Mouse (Mus musculus) embryonic facial prominence, embryonic 14.5 days (tissue): Measurements from ENCODE around the gene Garnl3. TPM values are rescaled to one million over a fixed set of nuclear protein-coding genes. Genes with fewer than 3 reads are reported as not detected.

ENCODE experiments used
- ATAC-seq: fragments of 200-750 bp; cut with Nextera tagmentation; 2 replicates; pipeline ENCODE4 v1.8.0; 2017; ENCODE audit warnings: low read depth, moderate number of reproducible peaks, moderate TSS enrichment
- DNase-seq: peaks from one replicate; pipeline ENCODE4 v3.0.0-alpha.2; 2015; ENCODE audit warnings: low spot score
- H3K27ac ChIP-seq: fragments of 300-500 bp; sonication (generic); replicated peaks from 2 replicates; pipeline ENCODE4 v1.5.1; 2014; ENCODE audit warnings: low read depth, mild to moderate bottlenecking, low read length, moderate library complexity
- H3K27me3 ChIP-seq: fragments of 300-500 bp; sonication (generic); replicated peaks from 2 replicates; pipeline ENCODE4 v1.6.1; 2014; ENCODE audit warnings: low read length; ENCODE audit not compliant: control insufficient read depth, insufficient read depth
- H3K36me3 ChIP-seq: fragments of 300-500 bp; sonication (generic); 2 replicates; pipeline ENCODE4 v1.6.1; 2014; ENCODE audit warnings: low read length, mixed read lengths; ENCODE audit not compliant: control insufficient read depth, insufficient read depth
- H3K4me1 ChIP-seq: fragments of 300-500 bp; sonication (generic); 2 replicates; pipeline ENCODE4 v1.6.1; 2014; ENCODE audit warnings: antibody characterized with exemption, low read length; ENCODE audit not compliant: control insufficient read depth, insufficient read depth
- H3K4me2 ChIP-seq: fragments of 300-500 bp; sonication (generic); 2 replicates; pipeline ENCODE4 v1.6.1; 2014; ENCODE audit warnings: low read depth, mild to moderate bottlenecking, low read length, moderate library complexity, mixed read lengths
- H3K4me3 ChIP-seq: fragments of 300-500 bp; sonication (generic); 2 replicates; pipeline ENCODE4 v1.5.1; 2014; ENCODE audit warnings: low read depth, mild to moderate bottlenecking, low read length
- H3K9ac ChIP-seq: fragments of 300-500 bp; sonication (generic); 2 replicates; pipeline ENCODE4 v1.6.1; 2014; ENCODE audit warnings: low read depth, mild to moderate bottlenecking, low read length, moderate library complexity, mixed read lengths
- H3K9me3 ChIP-seq: fragments of 300-500 bp; sonication (generic); 2 replicates; pipeline ENCODE4 v1.6.1; 2016; ENCODE audit warnings: low read length; ENCODE audit not compliant: control insufficient read depth
- WGBS: fragments of 180-500 bp; shearing (Covaris S2); extraction: QIAGEN DNeasy Blood & Tissue Kit; methylation state at CpG from one replicate; pipeline ENCODE4 v1.1.7; 2014; 5-methylcytosine and 5-hydroxymethylcytosine counted together
- polyA plus RNA-seq: library from polyadenylated mRNA; unstranded; fragments of >200 nt; fragmentation: Nextera tagmentation; extraction: Ambion mirVana; gene quantifications from 2 replicates; pipeline ENCODE4 v1.2.1, GENCODE M21; 2014

Gene Garnl3
- polyA plus RNA-seq, 1 experiment from 2014 or later, result 12.4 TPM

- no peak overlapping the region for H3K9ac ChIP-seq
- no peaks in the 10 kb centered on the region for H3K9me3 ChIP-seq
- ATAC-seq (no peak), DNase-seq (no peak)
- 0 out of 2 replicates have a peak, but pooled peaks cover 4% of the 10 kb centered on the region for H3K4me1 ChIP-seq
- 47% methylated on average over 3 of the region's 3 CpGs for WGBS
- no peaks in the 10 kb centered on the region for H3K27me3 ChIP-seq
- no peak overlapping the region for H3K4me3 ChIP-seq
- no peak overlapping the region for H3K27ac ChIP-seq
- no peaks in the 10 kb centered on the region for H3K36me3 ChIP-seq
- H3K4me2 ChIP-seq, result no peak overlapping the region
Measured at GRCm38 (mm10) chr2:33074188-33074587, 57.3 kb downstream of the Garnl3 start.

DNA sequence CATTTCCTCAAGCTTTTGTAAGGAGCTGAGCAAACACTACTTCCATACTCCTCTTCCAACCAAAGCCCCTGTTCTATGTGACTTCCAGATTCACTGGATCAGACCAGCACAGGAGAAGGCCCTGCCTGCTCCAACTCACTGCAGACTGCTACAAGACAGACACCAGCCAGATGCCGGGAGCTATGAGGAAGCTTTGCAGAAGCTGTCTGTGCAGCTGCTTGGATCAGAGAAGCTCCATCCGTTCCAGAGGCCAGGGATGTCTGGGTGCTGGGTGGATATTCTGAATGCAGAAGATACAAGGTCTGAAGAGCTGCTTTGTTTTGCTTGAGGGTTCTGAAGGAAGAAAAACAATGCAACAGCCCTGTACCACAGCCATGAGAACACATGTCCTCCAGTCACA is 59.1 kb downstream of the Garnl3 start:
- Histone ChIP-seq H3K27ac (no peak overlapping the region), H3K9me3 (no peaks in the 10 kb centered on the region), H3K27me3 (no peaks in the 10 kb centered on the region), H3K4me2 (no peak overlapping the region), H3K9ac (no peak overlapping the region), H3K4me1 (0 out of 2 replicates have a peak, but pooled peaks cover 4% of the 10 kb centered on the region), H3K4me3 (no peak overlapping the region), H3K36me3 (no peaks in the 10 kb centered on the region)
- ATAC-seq, result no peak
- peak; percentile 22 for DNase-seq
- 43% methylated on average over 2 of the region's 2 CpGs for WGBS

DNA sequence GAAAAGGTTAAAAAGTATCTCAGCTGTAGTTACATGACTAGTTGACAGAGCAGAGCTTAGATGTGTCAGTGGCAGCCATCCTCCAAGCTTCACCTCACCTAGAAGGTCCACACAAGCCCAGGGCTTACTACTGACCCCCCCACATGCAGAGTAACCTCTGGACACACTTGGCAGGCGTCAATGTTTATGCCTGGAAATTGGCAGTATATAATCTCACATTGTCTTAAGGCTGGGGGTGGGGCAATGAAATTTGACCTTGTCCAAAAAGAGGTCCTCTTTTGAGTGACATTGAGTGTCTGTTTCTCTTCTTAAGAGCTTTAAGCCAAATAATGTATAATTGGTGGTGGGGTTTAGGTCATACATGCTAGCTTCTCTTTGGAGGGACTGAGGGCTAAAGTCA is 65.8 kb downstream of the Garnl3 start:
- no peaks in the 10 kb centered on the region for H3K27me3 ChIP-seq
- H3K36me3 ChIP-seq, result no peaks in the 10 kb centered on the region
- WGBS, result 42% methylated on average over 1 of the region's 1 CpGs
- H3K4me1 ChIP-seq, result no peaks in the 10 kb centered on the region
- ATAC-seq (no peak), DNase-seq (no peak)
- no peak overlapping the region for H3K4me3 ChIP-seq
- H3K27ac ChIP-seq, result no peak overlapping the region
- H3K9me3 ChIP-seq, result no peaks in the 10 kb centered on the region
- no peak overlapping the region for H3K4me2 ChIP-seq
- H3K9ac ChIP-seq, result no peak overlapping the region

DNA sequence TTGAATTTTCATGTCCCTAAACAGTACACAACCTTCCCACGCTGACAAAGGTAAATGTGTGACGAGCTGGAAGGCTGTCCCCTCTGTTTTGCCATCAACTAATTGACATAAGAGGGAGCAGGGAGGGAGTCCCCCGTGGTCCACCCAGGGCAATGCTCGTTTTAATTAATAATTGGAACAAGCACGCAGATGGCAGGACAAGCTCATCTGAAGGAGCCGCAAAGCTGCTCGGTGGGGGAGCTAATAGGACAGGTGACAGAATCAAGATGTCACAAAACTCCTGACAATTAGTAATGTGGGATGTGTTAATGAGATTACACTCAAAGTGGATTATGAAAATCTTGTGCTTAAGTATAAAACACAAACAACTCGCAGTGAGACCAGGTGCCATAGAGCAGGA is 68.7 kb downstream of the Garnl3 start:
- Histone ChIP-seq H3K4me2 (no peak overlapping the region), H3K4me1 (no peaks in the 10 kb centered on the region), H3K27me3 (no peaks in the 10 kb centered on the region), H3K4me3 (no peak overlapping the region), H3K36me3 (no peaks in the 10 kb centered on the region), H3K9ac (no peak overlapping the region), H3K9me3 (no peaks in the 10 kb centered on the region), H3K27ac (no peak overlapping the region)
- no peak for DNase-seq
- no peak for ATAC-seq
- WGBS, result 58% methylated on average over 8 of the region's 8 CpGs

DNA sequence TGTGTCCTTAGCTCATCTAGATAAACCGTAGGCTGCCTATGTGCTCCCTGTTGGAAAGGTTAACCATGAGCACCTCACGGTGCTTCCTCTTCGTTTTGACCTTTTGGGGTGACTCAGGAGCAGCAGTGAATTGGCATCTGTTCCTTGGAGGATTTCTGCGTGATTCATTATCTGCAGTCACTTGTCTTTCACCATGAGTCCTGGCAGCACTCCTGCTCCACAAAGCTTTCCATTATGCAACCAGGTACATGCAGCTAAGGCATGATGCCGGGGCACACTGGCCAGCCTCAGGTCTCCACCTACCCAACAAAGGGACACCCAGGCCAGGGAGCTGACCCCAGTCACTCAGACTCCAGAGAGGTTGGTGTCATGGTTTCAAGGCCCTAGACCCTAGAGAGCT is 72.5 kb downstream of the Garnl3 start:
- Histone ChIP-seq H3K36me3 (no peaks in the 10 kb centered on the region), H3K4me1 (no peaks in the 10 kb centered on the region), H3K9me3 (no peaks in the 10 kb centered on the region), H3K9ac (no peak overlapping the region), H3K27me3 (no peaks in the 10 kb centered on the region), H3K4me3 (no peak overlapping the region), H3K4me2 (no peak overlapping the region), H3K27ac (no peak overlapping the region)
- ATAC-seq (no peak), DNase-seq (no peak)
- 88% methylated on average over 5 of the region's 5 CpGs for WGBS

DNA sequence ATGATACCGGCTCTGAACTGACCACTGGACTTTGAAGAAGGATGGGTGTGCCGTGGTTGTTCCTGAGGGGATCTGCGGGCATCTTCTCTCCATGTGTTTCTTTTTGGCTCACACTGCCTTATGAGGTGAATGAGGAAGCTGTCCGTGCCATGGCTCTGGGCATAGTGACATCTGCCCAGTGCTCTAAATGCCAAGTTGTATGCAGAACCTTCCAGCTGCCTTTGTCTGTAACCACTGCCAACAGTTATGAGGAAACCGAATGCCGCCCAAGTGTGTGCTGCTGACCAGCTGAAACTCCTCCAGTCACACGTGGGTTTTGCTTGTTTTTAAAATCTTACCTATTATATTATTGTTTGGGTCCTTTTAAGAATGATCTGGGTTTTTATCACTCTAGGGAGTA is 73.9 kb downstream of the Garnl3 start:
- H3K36me3 ChIP-seq, result no peaks in the 10 kb centered on the region
- H3K27me3 ChIP-seq, result no peaks in the 10 kb centered on the region
- no peak overlapping the region for H3K27ac ChIP-seq
- H3K4me2 ChIP-seq, result no peak overlapping the region
- H3K4me3 ChIP-seq, result no peak overlapping the region
- no peaks in the 10 kb centered on the region for H3K9me3 ChIP-seq
- DNase-seq, result no peak
- H3K9ac ChIP-seq, result no peak overlapping the region
- H3K4me1 ChIP-seq, result no peaks in the 10 kb centered on the region
- ATAC-seq, result no peak
- 85% methylated on average over 7 of the region's 7 CpGs for WGBS

DNA sequence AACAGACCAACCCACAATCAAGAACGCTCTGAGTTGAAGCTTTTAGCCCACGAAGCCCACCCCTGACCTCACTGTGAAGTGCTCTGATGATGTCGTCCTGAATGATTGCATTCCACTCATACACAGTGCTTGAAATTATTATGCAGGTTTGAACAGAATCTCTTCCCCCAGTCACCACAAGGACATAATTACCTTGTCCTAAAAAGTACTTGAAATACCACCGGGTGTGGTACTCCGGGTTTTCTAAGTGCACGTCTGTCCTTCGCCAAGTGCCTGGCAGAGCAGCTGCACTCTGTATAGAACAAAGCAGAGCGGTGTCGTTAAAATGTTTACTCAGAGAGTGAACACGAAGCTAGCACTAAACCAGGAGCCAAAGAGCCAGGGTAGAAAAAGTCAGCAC is 77.5 kb downstream of the Garnl3 start:
- peak; percentile 64 for DNase-seq
- Histone ChIP-seq H3K4me2 (no peak overlapping the region), H3K4me1 (no peaks in the 10 kb centered on the region), H3K9me3 (no peaks in the 10 kb centered on the region), H3K27ac (no peak overlapping the region), H3K4me3 (no peak overlapping the region), H3K36me3 (no peaks in the 10 kb centered on the region), H3K9ac (no peak overlapping the region), H3K27me3 (no peaks in the 10 kb centered on the region)
- ATAC-seq, result peak; percentile 62
- 48% methylated on average over 10 of the region's 10 CpGs for WGBS

DNA sequence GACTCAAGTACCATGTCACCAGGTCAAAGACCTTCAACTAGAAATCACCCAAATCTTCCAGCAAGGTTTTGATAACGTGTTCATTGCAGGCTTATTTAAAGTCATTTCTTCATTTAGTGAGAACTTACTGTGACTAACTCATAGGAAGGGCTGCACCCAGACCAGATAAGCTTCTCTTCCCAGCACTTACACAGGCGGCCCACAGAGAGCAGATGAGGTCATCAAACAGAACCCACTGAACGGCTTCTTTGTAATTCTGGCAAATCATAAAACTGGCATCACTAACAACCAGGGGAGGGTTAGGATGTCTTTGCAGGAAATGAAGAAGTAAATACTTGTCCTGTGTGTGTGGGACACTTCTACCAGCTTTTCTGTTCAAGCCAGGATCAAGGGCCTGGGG is 84.1 kb downstream of the Garnl3 start:
- Histone ChIP-seq H3K4me3 (no peak overlapping the region), H3K4me1 (no peaks in the 10 kb centered on the region), H3K27me3 (no peaks in the 10 kb centered on the region), H3K36me3 (no peaks in the 10 kb centered on the region), H3K4me2 (no peak overlapping the region), H3K9ac (no peak overlapping the region), H3K27ac (no peak overlapping the region), H3K9me3 (no peaks in the 10 kb centered on the region)
- 54% methylated on average over 3 of the region's 3 CpGs for WGBS
- ATAC-seq (peak; percentile 26; the same call in 1 of the 2 replicates), DNase-seq (no peak)

DNA sequence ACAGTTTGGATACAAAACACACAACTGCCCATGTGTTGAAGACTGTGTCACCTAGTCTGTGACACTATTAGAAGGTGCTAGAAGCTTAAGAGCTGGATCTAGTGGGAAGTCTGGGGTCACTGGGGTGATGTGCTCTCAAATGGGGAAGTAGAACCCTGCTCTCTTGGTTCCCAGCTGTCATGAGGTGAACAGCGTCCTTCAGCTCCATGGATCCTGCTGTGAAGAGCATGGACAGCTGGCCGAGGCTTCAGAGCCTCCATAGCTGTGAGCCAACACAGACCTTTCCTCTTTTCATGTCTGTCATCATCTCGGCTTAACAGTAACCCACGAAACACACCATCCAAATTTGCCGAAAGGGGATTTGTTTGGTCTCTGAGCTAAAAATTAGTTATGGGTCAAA is 84.5 kb downstream of the Garnl3 start:
- Histone ChIP-seq H3K9ac (no peak overlapping the region), H3K4me3 (no peak overlapping the region), H3K4me1 (no peaks in the 10 kb centered on the region), H3K27me3 (no peaks in the 10 kb centered on the region), H3K4me2 (no peak overlapping the region), H3K27ac (no peak overlapping the region), H3K36me3 (no peaks in the 10 kb centered on the region), H3K9me3 (no peaks in the 10 kb centered on the region)
- DNase-seq (peak; percentile 49), ATAC-seq (peak; percentile 68; the same call in 1 of the 2 replicates)
- WGBS, result 59% methylated on average over 5 of the region's 5 CpGs
